Mouse (Mus musculus) midbrain, embryonic 13.5 days (tissue): ENCODE data around the gene Zglp1. TPM values are rescaled to one million over a fixed set of nuclear protein-coding genes. Genes with fewer than 3 reads are reported as not detected.

Source experiments
- ATAC-seq: fragments of 200-750 bp; cut with Nextera tagmentation; 2 replicates; pipeline ENCODE4 v1.8.0; 2017; ENCODE audit warnings: mild to moderate bottlenecking, moderate TSS enrichment, moderate library complexity
- H3K27ac ChIP-seq: fragments of 300-500 bp; sonication (generic); 2 replicates; pipeline ENCODE4 v1.5.1; 2015; ENCODE audit warnings: inconsistent platforms, mild to moderate bottlenecking, moderate library complexity
- H3K27me3 ChIP-seq: fragments of 300-500 bp; sonication (generic); 2 replicates; pipeline ENCODE4 v1.6.1; 2015; ENCODE audit warnings: mild to moderate bottlenecking, inconsistent platforms
- H3K36me3 ChIP-seq: fragments of 300-500 bp; sonication (generic); 2 replicates; pipeline ENCODE4 v1.6.1; 2015; ENCODE audit warnings: mild to moderate bottlenecking, inconsistent platforms
- H3K4me1 ChIP-seq: fragments of 300-500 bp; sonication (generic); replicated peaks from 2 replicates; pipeline ENCODE4 v1.6.1; 2015; ENCODE audit warnings: inconsistent platforms
- H3K4me2 ChIP-seq: fragments of 300-500 bp; sonication (generic); replicated peaks from 2 replicates; pipeline ENCODE4 v1.6.1; 2015; ENCODE audit warnings: moderate library complexity, mild to moderate bottlenecking, inconsistent platforms
- H3K4me3 ChIP-seq: fragments of 300-500 bp; sonication (generic); replicated peaks from 2 replicates; pipeline ENCODE4 v1.5.1; 2015; ENCODE audit warnings: mild to moderate bottlenecking, inconsistent platforms
- H3K9ac ChIP-seq: fragments of 300-500 bp; sonication (generic); replicated peaks from 2 replicates; pipeline ENCODE4 v1.6.1; 2015; ENCODE audit warnings: mild to moderate bottlenecking, inconsistent platforms
- H3K9me3 ChIP-seq: fragments of 300-500 bp; sonication (generic); 2 replicates; pipeline ENCODE4 v1.6.1; 2016; ENCODE audit warnings: mild to moderate bottlenecking, inconsistent platforms
- WGBS: fragments of 180-500 bp; shearing (Covaris S2); methylation state at CpG from one replicate; pipeline ENCODE4 v1.1.7; 2015; 5-methylcytosine and 5-hydroxymethylcytosine counted together
- polyA plus RNA-seq: library from polyadenylated mRNA; unstranded; fragments of >200 nt; fragmentation: Nextera tagmentation; extraction: Ambion mirVana; gene quantifications from 2 replicates; pipeline ENCODE4 v1.2.1, GENCODE M21; 2015

The Zglp1 gene
- polyA plus RNA-seq: 1.8 and 2.0 TPM in 2 replicates

- WGBS: 88% methylated on average over 27 of the region's 27 CpGs
- peaks cover 61% of the 10 kb centered on the region for H3K36me3 ChIP-seq
Observed at GRCm38 (mm10) chr9:21067006-21067684, at the start of gene Zglp1. Gene Zglp1 (minus strand): TSS chr9:21067093.

GRCm38 (mm10) chr9:21115105-21115504 lies 48.2 kb upstream of the Zglp1 start:
- Histone ChIP-seq H3K36me3 (peaks cover 7% of the 10 kb centered on the region), H3K27ac (no peak overlapping the region), H3K4me2 (no peak overlapping the region), H3K9ac (no peak overlapping the region), H3K4me1 (no peaks in the 10 kb centered on the region), H3K9me3 (no peaks in the 10 kb centered on the region), H3K27me3 (no peaks in the 10 kb centered on the region), H3K4me3 (no peak overlapping the region)
- no peak for ATAC-seq
- 92% methylated on average over 8 of the region's 8 CpGs for WGBS

More at GRCm38 (mm10) chr9:21067006-21067684, at the start of gene Zglp1:
- no peaks in the 10 kb centered on the region for H3K27me3 ChIP-seq
- H3K9ac ChIP-seq: no peak within 1 kb of the TSS
- no peak within 1 kb of the TSS for H3K27ac ChIP-seq
- H3K4me2 ChIP-seq: no peak within 1 kb of the TSS
- H3K9me3 ChIP-seq: no peaks in the 10 kb centered on the region
- no peak within 1 kb of the TSS for H3K4me3 ChIP-seq
- peaks cover 7% of the 10 kb centered on the region for H3K4me1 ChIP-seq
- no peak for ATAC-seq

GRCm38 (mm10) chr9:21114190-21114589 lies 47.3 kb upstream of the Zglp1 start:
- WGBS: 91% methylated on average over 7 of the region's 7 CpGs
- H3K4me1 ChIP-seq: no peaks in the 10 kb centered on the region

DNA sequence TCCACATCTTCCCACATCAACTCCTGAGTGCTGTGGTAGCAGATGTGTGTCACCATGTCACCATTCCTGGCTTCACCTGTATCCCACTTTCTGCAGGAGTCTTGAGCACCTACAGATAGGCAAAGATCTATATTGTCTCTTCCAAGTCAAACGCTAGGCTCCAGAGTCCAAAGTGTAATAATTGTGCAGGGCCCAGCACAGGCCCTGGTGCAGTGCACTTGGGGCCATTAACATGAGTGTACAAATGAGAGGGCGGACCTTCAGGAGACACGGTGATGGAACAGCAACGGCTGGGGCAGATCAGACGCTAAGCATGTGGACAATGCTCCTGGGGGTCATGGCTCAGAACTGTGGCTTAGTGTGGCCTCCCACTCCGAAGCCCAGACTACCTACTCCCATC lies 46.9 kb upstream of the Zglp1 start:
- ATAC-seq: no peak
- Histone ChIP-seq H3K36me3 (peaks cover 14% of the 10 kb centered on the region; the same call in 1 of the 2 replicates), H3K4me3 (no peak overlapping the region), H3K27me3 (no peaks in the 10 kb centered on the region), H3K9me3 (no peaks in the 10 kb centered on the region), H3K4me1 (no peaks in the 10 kb centered on the region), H3K4me2 (no peak overlapping the region), H3K27ac (no peak overlapping the region), H3K9ac (no peak overlapping the region)
- WGBS: 95% methylated on average over 6 of the region's 6 CpGs

More at GRCm38 (mm10) chr9:21114190-21114589, 47.3 kb upstream of the Zglp1 start:
- ATAC-seq: no peak
- Histone ChIP-seq H3K4me2 (no peak overlapping the region), H3K4me3 (no peak overlapping the region), H3K9ac (no peak overlapping the region), H3K27ac (no peak overlapping the region), H3K9me3 (no peaks in the 10 kb centered on the region), H3K36me3 (peaks cover 9% of the 10 kb centered on the region; the same call in 1 of the 2 replicates), H3K27me3 (no peaks in the 10 kb centered on the region)

- H3K27me3 ChIP-seq: no peaks in the 10 kb centered on the region
- ATAC-seq: no peak
- 46% methylated on average over 23 of the region's 23 CpGs for WGBS
Observed at GRCm38 (mm10) chr9:21107607-21108237, 40.8 kb upstream of the Zglp1 start.

GRCm38 (mm10) chr9:21105760-21106564 lies 39.1 kb upstream of the Zglp1 start:
- Histone ChIP-seq H3K4me3 (no peak overlapping the region), H3K4me1 (no peaks in the 10 kb centered on the region), H3K36me3 (peaks cover 24% of the 10 kb centered on the region; the same call in 1 of the 2 replicates), H3K27ac (no peak overlapping the region), H3K4me2 (no peak overlapping the region), H3K9me3 (no peaks in the 10 kb centered on the region), H3K27me3 (no peaks in the 10 kb centered on the region), H3K9ac (no peak overlapping the region)
- no peak for ATAC-seq
- WGBS: 80% methylated on average over 5 of the region's 5 CpGs

More at GRCm38 (mm10) chr9:21107607-21108237, 40.8 kb upstream of the Zglp1 start:
- H3K4me1 ChIP-seq: no peaks in the 10 kb centered on the region
- H3K4me2 ChIP-seq: no peak overlapping the region
- H3K9me3 ChIP-seq: no peaks in the 10 kb centered on the region
- H3K36me3 ChIP-seq: peaks cover 24% of the 10 kb centered on the region; the same call in 1 of the 2 replicates
- H3K9ac ChIP-seq: no peak overlapping the region
- no peak overlapping the region for H3K27ac ChIP-seq
- no peak overlapping the region for H3K4me3 ChIP-seq

DNA sequence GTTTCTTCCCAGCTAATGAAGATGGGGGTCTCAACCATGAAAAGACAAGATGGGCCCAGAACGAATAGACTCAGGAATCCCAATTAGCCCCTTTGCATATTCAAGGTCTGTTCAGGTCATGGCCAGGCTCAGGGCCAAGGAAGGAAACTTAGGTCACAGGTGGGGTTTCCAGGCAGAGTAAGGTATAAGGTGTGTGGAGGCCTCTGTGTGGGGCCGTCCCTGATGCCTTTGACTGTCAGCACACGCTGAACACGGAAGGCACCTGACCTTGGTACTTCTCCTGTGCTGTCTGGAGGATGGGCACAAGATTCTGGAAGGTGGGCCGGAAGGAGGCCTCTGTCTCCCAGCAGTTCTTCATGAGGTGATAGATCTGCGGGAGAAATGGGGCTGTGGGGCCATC lies 37.9 kb upstream of the Zglp1 start:
- Histone ChIP-seq H3K9ac (no peak overlapping the region), H3K4me3 (no peak overlapping the region), H3K36me3 (peaks cover 17% of the 10 kb centered on the region; the same call in 1 of the 2 replicates), H3K27ac (no peak overlapping the region), H3K27me3 (no peaks in the 10 kb centered on the region), H3K4me1 (peaks cover 8% of the 10 kb centered on the region; the same call in 1 of the 2 replicates), H3K4me2 (no peak overlapping the region), H3K9me3 (no peaks in the 10 kb centered on the region)
- whole genome bisulfite sequencing: 92% methylated on average over 6 of the region's 6 CpGs
- ATAC-seq: no peak

- Histone ChIP-seq H3K36me3 (0 out of 2 replicates have a peak, but pooled peaks cover 3% of the 10 kb centered on the region), H3K27me3 (no peaks in the 10 kb centered on the region), H3K27ac (no peak overlapping the region), H3K4me3 (no peak overlapping the region), H3K4me1 (peaks cover 8% of the 10 kb centered on the region; the same call in 1 of the 2 replicates), H3K9me3 (no peaks in the 10 kb centered on the region), H3K4me2 (no peak overlapping the region), H3K9ac (no peak overlapping the region)
- WGBS: 94% methylated on average over 2 of the region's 2 CpGs
- ATAC-seq: no peak
Observed at GRCm38 (mm10) chr9:21102076-21102475, 35.2 kb upstream of the Zglp1 start.

GRCm38 (mm10) chr9:21100447-21101161 lies 33.7 kb upstream of the Zglp1 start:
- Histone ChIP-seq H3K4me1 (peaks cover 11% of the 10 kb centered on the region; the same call in 1 of the 2 replicates), H3K36me3 (no peaks in the 10 kb centered on the region), H3K27me3 (no peaks in the 10 kb centered on the region), H3K4me2 (no peak overlapping the region), H3K27ac (no peak overlapping the region), H3K9ac (no peak overlapping the region), H3K9me3 (no peaks in the 10 kb centered on the region), H3K4me3 (no peak overlapping the region)
- no peak; the same call in 1 of the 2 replicates for ATAC-seq
- 36% methylated on average over 15 of the region's 15 CpGs for WGBS

GRCm38 (mm10) chr9:21097793-21098192 lies 30.9 kb upstream of the Zglp1 start:
- H3K36me3 ChIP-seq: 0 out of 2 replicates have a peak, but pooled peaks cover 2% of the 10 kb centered on the region
- no peak overlapping the region for H3K4me3 ChIP-seq
- H3K4me2 ChIP-seq: no peak overlapping the region
- 92% methylated on average over 8 of the region's 8 CpGs for WGBS
- no peak overlapping the region for H3K27ac ChIP-seq
- no peak overlapping the region for H3K9ac ChIP-seq
- peaks cover 11% of the 10 kb centered on the region; the same call in 1 of the 2 replicates for H3K4me1 ChIP-seq
- ATAC-seq: no peak
- no peaks in the 10 kb centered on the region for H3K27me3 ChIP-seq
- H3K9me3 ChIP-seq: no peaks in the 10 kb centered on the region

DNA sequence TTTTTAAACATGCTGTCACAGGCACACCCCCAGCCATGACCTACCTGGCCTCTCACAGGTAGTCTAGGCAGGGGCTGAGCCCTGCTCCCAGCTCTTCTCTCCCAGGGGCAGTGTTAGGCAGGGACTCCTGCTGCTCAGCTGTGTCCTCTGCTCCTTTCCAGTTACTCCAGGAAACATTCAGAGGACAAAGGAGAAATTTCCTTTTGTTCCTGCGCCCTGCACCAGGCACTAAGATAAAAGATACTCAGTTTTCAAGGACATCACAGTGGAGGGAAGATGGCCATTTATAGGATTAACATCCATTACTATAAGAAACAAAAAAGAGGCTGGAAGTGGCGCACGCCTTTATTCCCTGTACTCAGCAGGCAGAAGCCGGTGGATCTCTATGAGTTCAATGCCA lies 29.1 kb upstream of the Zglp1 start:
- peaks cover 15% of the 10 kb centered on the region for H3K4me1 ChIP-seq
- H3K9ac ChIP-seq: no peak overlapping the region
- H3K27me3 ChIP-seq: no peaks in the 10 kb centered on the region
- ATAC-seq: no peak
- H3K9me3 ChIP-seq: no peaks in the 10 kb centered on the region
- 0 out of 2 replicates have a peak, but pooled peaks cover 2% of the 10 kb centered on the region for H3K36me3 ChIP-seq
- H3K4me3 ChIP-seq: no peak overlapping the region
- no peak overlapping the region for H3K4me2 ChIP-seq
- WGBS: 55% methylated on average over 4 of the region's 4 CpGs
- no peak overlapping the region for H3K27ac ChIP-seq
